Mouse (Mus musculus) CH12.LX (cell line): ENCODE data around the gene Man1b1.

Experiments
- CTCF ChIP-seq, 2 experiments: IDR thresholded peaks in 1 of 2; conservative IDR thresholded peaks in 1 of 2; 2 replicates each; pipeline ENCODE4 v1.5.1; 2011 to 2012; ENCODE audit warnings: low read depth in 2 of 2, low read length in 2 of 2, improper control_type of control experiment in 1 of 2, inconsistent platforms in 1 of 2, mild to moderate bottlenecking in 1 of 2, moderate library complexity in 1 of 2
- EP300 ChIP-seq: IDR thresholded peaks from 2 replicates; pipeline ENCODE4 v1.6.1; 2011; ENCODE audit warnings: low read length, improper control_type of control experiment
- IRF4 ChIP-seq: IDR thresholded peaks from 2 replicates; pipeline ENCODE4 v1.6.1; 2014; ENCODE audit warnings: low read depth, mild to moderate bottlenecking, inconsistent platforms, low read length, improper control_type of control experiment
- JUN ChIP-seq: IDR thresholded peaks from 2 replicates; pipeline ENCODE4 v1.6.1; 2011; ENCODE audit warnings: low read depth, mild to moderate bottlenecking, low read length, improper control_type of control experiment, moderate library complexity; ENCODE audit not compliant: insufficient read depth
- SIN3A ChIP-seq: IDR thresholded peaks from 2 replicates; pipeline ENCODE4 v1.6.1; 2012; ENCODE audit warnings: low read length, improper control_type of control experiment, inconsistent platforms

DNA sequence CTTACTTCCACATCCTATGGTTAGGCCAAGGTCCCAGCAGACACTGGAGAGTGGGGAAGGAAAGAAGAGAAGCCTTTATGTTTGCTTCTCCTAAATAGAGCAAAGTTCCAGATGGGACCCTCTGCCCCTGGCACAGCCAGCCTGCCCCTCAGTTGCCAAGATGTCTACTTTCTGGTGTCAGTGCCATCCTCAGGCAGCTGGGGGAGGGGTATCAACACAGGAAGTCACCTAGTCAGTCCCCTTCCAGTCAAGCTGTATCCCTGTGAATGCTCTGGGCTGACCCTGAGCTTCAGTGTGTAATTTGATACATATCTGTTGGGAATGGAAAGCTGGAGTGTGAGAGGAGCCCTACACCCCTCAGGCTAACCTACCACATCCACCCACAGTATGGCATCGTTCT is 64.9 kb downstream of the Man1b1 start:
- TF ChIP-seq CTCF (conservative IDR thresholded peaks at IDR 0.05 in 1 of 2, IDR thresholded peaks at IDR 0.05 in 1 of 2; ENCODE audit: low read depth in 2 of 2, low read length in 2 of 2) (no peak), EP300 (no peak), JUN (no peak), SIN3A (no peak), IRF4 (no peak)
